Mouse (Mus musculus): Measurements from ENCODE around the gene Mmp2. TPM values are rescaled to one million over a fixed set of nuclear protein-coding genes. Genes with fewer than 3 reads are reported as not detected.
"Not testable (repeated sequence)": the region's sequence is repeated elsewhere in the genome, so short reads cannot be mapped to it uniquely, and the experiment has no call there.

Gene Mmp2
- polyA plus RNA-seq, 1 experiment from 2014 or later = 42.9 TPM

DNA sequence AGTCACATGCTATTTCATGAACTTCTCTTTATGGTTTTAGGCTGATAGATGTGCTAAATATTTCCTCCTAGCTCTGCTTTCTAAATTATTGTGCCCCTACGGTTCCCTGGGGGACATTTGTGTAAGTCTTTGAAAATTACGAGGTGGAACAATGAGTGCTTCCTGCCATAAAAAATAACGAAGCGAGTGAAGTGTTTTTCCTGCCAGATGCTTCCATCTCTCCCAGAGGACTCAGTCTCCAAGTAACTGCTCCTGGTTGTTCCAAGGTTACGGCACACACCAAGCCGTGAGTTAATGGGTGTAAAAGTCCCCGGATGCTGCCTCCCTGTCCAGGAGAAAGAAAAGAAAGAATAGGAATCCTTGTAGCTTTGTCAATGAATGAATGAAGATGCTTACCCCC lies 43.2 kb downstream of the Mmp2 start:
- Histone ChIP-seq H3K4me3 (no peak overlapping the region), H3K27me3 (peaks cover 7% of the 10 kb centered on the region), H3K4me2 (no peak overlapping the region), H3K9ac (no peak overlapping the region), H3K36me3 (no peaks in the 10 kb centered on the region), H3K9me3 (no peaks in the 10 kb centered on the region), H3K27ac (replicated peaks) (peak overlapping the region; percentile 73), H3K4me1 (replicated peaks) (peaks cover 35% of the 10 kb centered on the region)
- 7% methylated on average over 7 of the region's 7 CpGs for WGBS
- ATAC-seq (ENCODE audit: low read depth) = peak; percentile 72

DNA sequence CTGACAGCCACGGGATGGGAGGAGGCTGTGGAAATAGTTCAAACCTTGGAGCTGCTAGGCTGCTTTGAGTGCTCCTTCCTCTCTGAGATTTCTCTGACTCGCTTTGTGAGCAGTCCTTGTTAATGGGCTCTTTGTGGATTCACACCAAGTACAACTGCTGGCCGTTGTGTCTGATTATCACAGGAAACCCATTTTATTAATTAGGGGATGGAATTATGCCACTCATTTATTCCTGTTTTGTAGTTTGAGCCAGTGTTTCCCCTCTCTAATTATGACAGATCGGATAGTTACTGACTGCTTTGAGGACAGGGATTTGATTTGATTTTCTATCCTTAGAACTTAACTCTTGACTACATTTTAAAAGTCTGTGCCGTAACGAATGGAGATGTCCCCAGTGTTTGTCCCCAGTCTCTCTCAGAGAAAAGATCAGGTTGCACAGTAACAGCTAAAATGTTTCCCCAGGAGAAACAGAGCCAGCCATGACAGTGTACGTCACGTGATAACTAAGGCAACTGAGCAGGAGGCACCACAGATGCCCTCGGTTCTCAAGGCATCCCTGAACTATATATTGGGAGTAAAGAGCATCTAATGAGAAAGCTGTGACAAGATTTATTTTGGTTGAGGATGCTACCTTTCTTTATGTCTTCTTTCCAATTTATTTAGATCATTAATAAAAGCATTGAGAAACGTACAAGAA lies 45.1 kb downstream of the Mmp2 start:
- H3K4me1 ChIP-seq (replicated peaks) = peaks cover 35% of the 10 kb centered on the region
- H3K27me3 ChIP-seq = no peaks in the 10 kb centered on the region; the same call in none of the 2 replicates
- H3K4me2 ChIP-seq = no peak overlapping the region
- peak overlapping the region; percentile 74 for H3K27ac ChIP-seq (replicated peaks)
- H3K36me3 ChIP-seq = no peaks in the 10 kb centered on the region
- WGBS = 35% methylated on average over 10 of the region's 10 CpGs
- no peaks in the 10 kb centered on the region for H3K9me3 ChIP-seq
- peak; percentile 45; the same call in 1 of the 2 replicates for ATAC-seq (ENCODE audit: low read depth)
- no peak overlapping the region for H3K4me3 ChIP-seq
- H3K9ac ChIP-seq = no peak overlapping the region

DNA sequence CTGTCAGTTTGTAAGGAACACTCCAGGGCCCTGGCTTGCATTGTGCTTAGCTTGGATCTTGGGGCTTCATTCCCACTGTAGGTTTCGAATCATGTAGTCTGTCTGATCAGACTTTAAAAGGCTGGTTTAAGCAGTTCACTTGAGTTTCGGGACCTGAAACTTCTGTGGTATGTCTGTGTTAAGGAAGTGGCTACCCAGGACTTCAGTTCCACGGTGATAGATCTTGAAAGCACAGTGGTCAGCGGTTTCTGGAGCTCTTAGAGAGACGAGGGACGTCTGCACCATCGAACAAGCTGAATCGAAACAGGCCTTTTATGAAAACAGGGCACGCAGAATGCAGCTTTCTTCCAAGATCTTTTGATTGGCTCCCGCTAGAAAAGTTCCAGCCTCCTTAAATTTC lies 48.7 kb downstream of the Mmp2 start:
- Histone ChIP-seq H3K9ac (no peak overlapping the region), H3K27me3 (no peaks in the 10 kb centered on the region; the same call in 1 of the 2 replicates), H3K9me3 (no peaks in the 10 kb centered on the region), H3K27ac (replicated peaks) (no peak overlapping the region), H3K4me1 (replicated peaks) (peaks cover 16% of the 10 kb centered on the region), H3K36me3 (peaks cover 11% of the 10 kb centered on the region), H3K4me3 (no peak overlapping the region), H3K4me2 (no peak overlapping the region)
- 64% methylated on average over 10 of the region's 10 CpGs for WGBS
- ATAC-seq (ENCODE audit: low read depth) = no peak

DNA sequence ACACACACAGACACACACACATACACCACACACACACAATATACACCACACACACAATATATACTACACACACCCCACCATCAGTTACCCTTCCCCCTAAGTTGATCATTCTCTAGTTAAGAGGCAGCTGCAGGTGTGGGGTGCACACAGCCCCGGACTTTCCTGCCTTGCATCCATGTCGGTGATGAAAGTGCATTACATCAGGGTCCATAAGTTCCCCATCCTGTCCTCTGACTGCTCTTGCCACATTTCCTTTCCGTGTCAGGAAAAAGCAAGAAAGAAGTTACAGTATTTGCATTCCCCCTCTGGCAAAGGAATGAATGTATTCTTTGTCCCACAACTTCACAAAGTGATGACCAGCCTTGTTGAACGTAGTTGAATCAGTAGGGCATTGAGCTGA lies 54.2 kb downstream of the Mmp2 start:
- Histone ChIP-seq H3K9me3 (no peaks in the 10 kb centered on the region), H3K27me3 (no peaks in the 10 kb centered on the region), H3K36me3 (peaks cover 11% of the 10 kb centered on the region), H3K27ac (replicated peaks) (no peak overlapping the region), H3K9ac (no peak overlapping the region), H3K4me3 (no peak overlapping the region), H3K4me2 (no peak overlapping the region), H3K4me1 (replicated peaks) (no peaks in the 10 kb centered on the region)
- WGBS = 61% methylated on average over 4 of the region's 4 CpGs
- ATAC-seq (ENCODE audit: low read depth) = no peak

DNA sequence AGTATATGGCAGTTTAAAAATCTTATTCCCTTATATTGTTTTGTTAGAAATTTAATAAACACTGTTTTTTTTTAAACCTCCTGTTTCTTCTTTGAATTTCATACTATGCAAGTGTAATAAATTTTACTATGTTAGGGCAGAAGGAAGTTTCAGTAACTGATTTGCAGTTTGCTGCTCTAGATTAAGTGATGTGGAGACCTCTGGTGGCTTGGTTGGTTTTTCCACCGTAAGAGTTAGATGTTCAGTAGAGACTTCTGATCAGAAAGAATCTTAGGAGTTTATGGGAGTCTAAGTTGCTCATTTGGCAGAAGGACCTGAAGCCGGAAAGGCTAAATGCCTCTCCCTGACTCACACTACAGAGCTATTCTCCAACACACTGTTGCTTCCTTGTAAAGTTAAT lies 56.7 kb downstream of the Mmp2 start:
- no peaks in the 10 kb centered on the region for H3K4me1 ChIP-seq (replicated peaks)
- H3K27me3 ChIP-seq = no peaks in the 10 kb centered on the region
- no peak overlapping the region for H3K9ac ChIP-seq
- H3K4me3 ChIP-seq = no peak overlapping the region
- peaks cover 11% of the 10 kb centered on the region for H3K36me3 ChIP-seq
- no peak overlapping the region for H3K27ac ChIP-seq (replicated peaks)
- WGBS = 75% methylated on average over 2 of the region's 2 CpGs
- no peak overlapping the region for H3K4me2 ChIP-seq
- no peak for ATAC-seq (ENCODE audit: low read depth)
- H3K9me3 ChIP-seq = no peaks in the 10 kb centered on the region

DNA sequence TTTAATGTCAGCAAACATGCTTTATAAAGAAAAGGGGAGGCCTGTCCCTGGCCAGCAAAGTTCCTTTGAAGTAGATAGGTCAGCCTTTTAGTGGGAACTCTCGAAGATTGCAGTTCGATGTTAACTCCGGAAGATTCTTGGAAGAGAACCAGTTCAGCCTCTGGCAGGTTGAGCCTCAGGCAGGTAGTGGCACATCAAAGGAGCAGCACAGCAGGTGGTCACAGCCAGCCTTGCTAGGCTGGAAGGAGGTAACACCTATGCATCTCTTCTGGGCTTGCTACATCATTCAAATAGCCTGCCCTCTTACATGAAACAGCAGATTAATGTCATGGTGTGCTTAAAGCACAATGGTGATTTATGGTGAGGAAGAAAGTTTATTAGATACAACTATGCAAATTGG lies 65.1 kb downstream of the Mmp2 start:
- not testable (repeated sequence) for H3K4me3 ChIP-seq; H3K27me3 ChIP-seq; H3K36me3 ChIP-seq; H3K4me2 ChIP-seq; H3K4me1 ChIP-seq (replicated peaks); ATAC-seq (ENCODE audit: low read depth); H3K9ac ChIP-seq; H3K9me3 ChIP-seq; H3K27ac ChIP-seq (replicated peaks)
- WGBS = 83% methylated on average over 3 of the region's 3 CpGs

DNA sequence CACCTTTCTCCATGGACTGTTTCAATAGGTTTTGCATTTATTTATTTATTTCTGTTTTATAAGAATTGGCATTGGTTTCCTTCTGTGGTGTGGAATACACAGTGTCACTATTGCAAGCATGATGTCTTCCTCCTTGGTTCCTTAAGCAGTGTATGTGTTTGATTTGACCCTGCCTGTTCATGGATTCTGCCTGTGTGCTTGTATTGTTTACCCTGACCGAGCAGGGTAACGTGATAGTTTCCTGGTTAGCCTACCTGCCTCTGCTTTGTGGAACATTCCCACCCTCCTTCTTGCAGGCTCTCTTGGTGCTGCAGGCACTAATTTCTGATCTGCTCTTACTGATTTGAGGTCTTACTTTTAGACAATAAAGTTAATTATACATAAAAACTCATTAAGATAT lies 66.8 kb downstream of the Mmp2 start:
- 80% methylated on average over 2 of the region's 2 CpGs for WGBS
- Histone ChIP-seq H3K4me2 (no peak overlapping the region), H3K4me1 (replicated peaks) (0 out of 2 replicates have a peak, but pooled peaks cover 4% of the 10 kb centered on the region), H3K36me3 (no peaks in the 10 kb centered on the region; the same call in 1 of the 2 replicates), H3K4me3 (no peak overlapping the region), H3K27me3 (no peaks in the 10 kb centered on the region), H3K27ac (replicated peaks) (no peak overlapping the region), H3K9me3 (no peaks in the 10 kb centered on the region), H3K9ac (no peak overlapping the region)
- no peak for ATAC-seq (ENCODE audit: low read depth)

DNA sequence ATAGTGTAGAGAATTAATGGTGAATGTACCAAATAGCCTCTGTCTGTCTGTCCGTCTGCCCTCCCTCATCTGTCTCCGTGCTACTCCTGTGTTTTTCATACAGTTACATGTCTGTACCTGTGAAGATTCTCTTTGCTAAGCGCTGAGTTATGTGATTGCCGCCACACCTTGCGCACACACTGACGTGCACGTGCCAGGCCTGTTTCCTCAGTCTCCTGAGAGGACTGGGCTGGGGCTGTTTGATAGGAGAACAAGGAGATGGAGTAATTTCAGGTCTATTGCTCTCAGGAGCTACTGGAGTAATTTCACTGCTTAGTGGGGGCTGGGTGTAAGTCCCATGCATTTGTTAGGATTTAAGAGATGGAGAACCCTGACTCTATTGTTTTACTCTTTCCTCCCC lies 68.0 kb downstream of the Mmp2 start:
- H3K9me3 ChIP-seq = no peaks in the 10 kb centered on the region
- H3K27ac ChIP-seq (replicated peaks) = no peak overlapping the region
- H3K27me3 ChIP-seq = no peaks in the 10 kb centered on the region
- H3K4me3 ChIP-seq = no peak overlapping the region
- H3K4me2 ChIP-seq = no peak overlapping the region
- 79% methylated on average over 7 of the region's 7 CpGs for WGBS
- ATAC-seq (ENCODE audit: low read depth) = no peak
- no peak overlapping the region for H3K9ac ChIP-seq
- H3K36me3 ChIP-seq = no peaks in the 10 kb centered on the region; the same call in 1 of the 2 replicates
- H3K4me1 ChIP-seq (replicated peaks) = 0 out of 2 replicates have a peak, but pooled peaks cover 4% of the 10 kb centered on the region

DNA sequence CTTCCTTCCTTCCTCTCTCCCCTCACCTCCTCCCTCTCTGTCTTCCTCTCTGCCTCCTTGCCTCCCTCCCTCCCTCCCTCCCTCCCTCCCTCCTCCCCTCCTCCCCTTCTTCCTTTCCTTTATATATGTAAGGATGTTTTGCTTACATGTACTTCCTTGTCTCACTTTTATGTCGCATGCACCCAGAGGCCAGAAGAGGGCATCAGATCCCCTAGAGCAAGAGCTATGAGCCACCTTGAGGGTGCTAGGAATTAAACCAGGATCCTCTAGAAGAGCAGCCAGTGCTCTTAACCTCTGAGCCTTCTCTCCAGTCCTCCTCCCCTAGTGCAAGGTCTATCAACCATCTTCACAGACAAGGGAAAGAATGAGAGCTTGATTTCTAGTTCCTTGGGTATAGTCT lies 69.0 kb downstream of the Mmp2 start:
- Histone ChIP-seq H3K36me3 (no peaks in the 10 kb centered on the region), H3K9ac (no peak overlapping the region), H3K4me2 (no peak overlapping the region), H3K4me3 (no peak overlapping the region), H3K27me3 (no peaks in the 10 kb centered on the region), H3K27ac (replicated peaks) (no peak overlapping the region), H3K4me1 (replicated peaks) (0 out of 2 replicates have a peak, but pooled peaks cover 4% of the 10 kb centered on the region), H3K9me3 (no peaks in the 10 kb centered on the region)
- no peak for ATAC-seq (ENCODE audit: low read depth)
- 75% methylated on average over 1 of the region's 1 CpGs for WGBS

DNA sequence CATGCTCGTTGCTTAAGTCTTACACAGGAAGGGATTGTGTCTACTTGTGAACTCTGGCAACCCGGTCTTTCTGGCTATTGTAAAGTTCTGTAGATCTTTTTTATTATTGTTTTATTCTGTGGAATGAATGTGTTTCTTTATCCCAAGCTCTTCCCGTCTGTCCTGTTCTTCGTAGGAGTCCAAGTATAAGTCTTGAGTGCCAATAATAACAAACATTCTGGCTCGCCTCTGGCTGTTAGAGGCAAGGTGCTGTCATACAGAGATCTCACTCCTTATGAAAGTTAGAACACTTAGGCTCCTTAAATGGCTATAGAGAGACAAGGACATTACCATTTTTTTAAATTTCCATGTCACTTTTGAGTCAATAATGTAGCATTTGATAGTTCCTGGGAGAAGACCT lies 69.5 kb downstream of the Mmp2 start:
- Histone ChIP-seq H3K4me2 (no peak overlapping the region), H3K36me3 (no peaks in the 10 kb centered on the region), H3K27ac (replicated peaks) (no peak overlapping the region), H3K4me3 (no peak overlapping the region), H3K4me1 (replicated peaks) (0 out of 2 replicates have a peak, but pooled peaks cover 4% of the 10 kb centered on the region), H3K9me3 (no peaks in the 10 kb centered on the region), H3K9ac (no peak overlapping the region), H3K27me3 (no peaks in the 10 kb centered on the region)
- ATAC-seq (ENCODE audit: low read depth) = no peak
- 74% methylated on average over 5 of the region's 5 CpGs for whole genome bisulfite sequencing

DNA sequence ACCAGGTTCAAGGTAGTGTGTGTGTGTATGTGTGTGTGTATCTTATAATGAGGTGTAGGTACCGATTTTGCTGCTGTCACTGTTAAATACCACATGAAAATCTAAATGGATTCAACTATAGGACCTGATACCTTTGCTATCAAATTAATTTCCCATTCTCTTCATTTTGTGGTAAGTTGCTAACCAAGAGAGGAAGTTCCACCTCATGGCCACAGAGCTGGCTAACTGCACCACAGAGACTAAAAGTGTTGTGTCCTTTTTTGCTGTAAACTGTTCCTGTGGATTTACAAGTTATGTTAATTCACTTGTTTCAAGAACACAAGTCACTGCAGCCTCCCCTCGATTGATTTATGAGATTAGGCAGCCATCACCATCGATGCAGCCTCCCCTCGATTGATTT lies 70.7 kb downstream of the Mmp2 start:
- Histone ChIP-seq H3K4me3 (no peak overlapping the region), H3K9me3 (no peaks in the 10 kb centered on the region), H3K9ac (no peak overlapping the region), H3K36me3 (peaks cover 6% of the 10 kb centered on the region; the same call in 1 of the 2 replicates), H3K27me3 (no peaks in the 10 kb centered on the region), H3K4me1 (replicated peaks) (0 out of 2 replicates have a peak, but pooled peaks cover 4% of the 10 kb centered on the region), H3K4me2 (no peak overlapping the region), H3K27ac (replicated peaks) (no peak overlapping the region)
- ATAC-seq (ENCODE audit: low read depth) = no peak
- 74% methylated on average over 4 of the region's 4 CpGs for WGBS

DNA sequence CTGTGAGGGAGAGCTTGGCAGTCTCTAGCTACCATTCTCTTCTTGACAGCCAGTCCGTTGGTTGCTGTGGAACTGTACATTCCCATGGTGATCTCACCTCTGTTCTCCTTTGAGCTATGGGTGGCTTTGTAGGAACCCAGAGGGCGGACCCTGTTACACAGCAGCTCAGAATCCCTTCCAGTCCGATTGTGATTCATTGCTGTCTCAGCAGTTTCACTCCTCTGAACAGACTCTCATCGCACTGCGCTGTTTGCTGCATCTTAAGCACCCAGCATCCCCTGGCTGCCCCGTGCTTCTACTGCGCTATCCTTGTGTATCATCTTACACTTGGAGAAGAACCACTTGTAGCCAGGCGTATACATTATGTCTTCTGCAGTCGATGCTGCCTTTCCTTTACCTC lies 72.5 kb downstream of the Mmp2 start:
- H3K4me2 ChIP-seq = no peak overlapping the region
- no peak overlapping the region for H3K9ac ChIP-seq
- no peaks in the 10 kb centered on the region for H3K9me3 ChIP-seq
- H3K27ac ChIP-seq (replicated peaks) = no peak overlapping the region
- WGBS = 70% methylated on average over 9 of the region's 9 CpGs
- peaks cover 6% of the 10 kb centered on the region; the same call in 1 of the 2 replicates for H3K36me3 ChIP-seq
- ATAC-seq (ENCODE audit: low read depth) = no peak
- H3K4me1 ChIP-seq (replicated peaks) = 0 out of 2 replicates have a peak, but pooled peaks cover 4% of the 10 kb centered on the region
- no peaks in the 10 kb centered on the region for H3K27me3 ChIP-seq
- H3K4me3 ChIP-seq = no peak overlapping the region

DNA sequence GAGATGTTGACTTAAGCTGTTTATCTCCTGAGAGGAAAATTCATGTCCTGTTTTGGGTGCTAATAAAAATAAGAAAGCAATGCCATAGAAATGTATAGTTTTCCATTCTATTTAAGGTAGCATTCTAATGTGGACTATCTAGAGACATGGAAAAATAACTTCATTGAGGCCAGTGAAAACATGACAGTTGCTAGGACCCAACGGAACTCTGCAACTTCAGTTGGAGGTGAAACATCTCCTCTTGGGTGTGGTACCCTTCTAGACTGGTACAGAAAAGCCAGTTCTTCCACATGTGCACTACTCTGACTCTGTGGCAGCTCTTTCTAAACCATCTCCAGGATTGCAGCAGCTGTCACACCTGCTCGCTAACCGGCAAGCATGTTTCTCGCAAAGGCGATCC lies 74.0 kb downstream of the Mmp2 start, which contains the start of gene Capns2:
TSS of gene Capns2 (plus strand) at position 301 of the 400 bp plus-strand sequence.
- Histone ChIP-seq H3K27ac (replicated peaks) (no peak within 1 kb of the TSS), H3K9ac (no peak within 1 kb of the TSS), H3K27me3 (no peaks in the 10 kb centered on the region), H3K4me1 (replicated peaks) (no peaks in the 10 kb centered on the region), H3K4me2 (no peak within 1 kb of the TSS), H3K4me3 (no peak within 1 kb of the TSS), H3K36me3 (peaks cover 6% of the 10 kb centered on the region; the same call in 1 of the 2 replicates), H3K9me3 (no peaks in the 10 kb centered on the region)
- ATAC-seq (ENCODE audit: low read depth) = no peak
- WGBS = 96% methylated on average over 5 of the region's 5 CpGs
